Mouse (Mus musculus) CH12.LX (cell line): ENCODE results near the gene Rsph14. TPM values are rescaled to one million over a fixed set of nuclear protein-coding genes. Genes with fewer than 3 reads are reported as not detected.
"Not testable (repeated sequence)": the region's sequence is repeated elsewhere in the genome, so short reads cannot be mapped to it uniquely, and the experiment has no call there.

ENCODE experiments used
- DNase-seq: peaks from one replicate; pipeline ENCODE4 v3.0.0-alpha.2; 2013; ENCODE audit errors: extremely low read depth
- H3K27ac ChIP-seq: 2 replicates; pipeline ENCODE4 v1.5.1; 2012; ENCODE audit warnings: low read depth, mild to moderate bottlenecking, control low read depth, moderate library complexity; ENCODE audit not compliant: insufficient read depth
- H3K27me3 ChIP-seq: replicated peaks from 2 replicates; pipeline ENCODE3; 2012; ENCODE audit warnings: inconsistent platforms
- H3K36me3 ChIP-seq, 2 experiments: replicated peaks in 1 of 2; 2 replicates each; pipeline versions ENCODE3 to v1.6.1; 2012; ENCODE audit warnings: inconsistent platforms in 1 of 2, low read length in 1 of 2, mild to moderate bottlenecking in 1 of 2, mixed read lengths in 1 of 2, moderate library complexity in 1 of 2; ENCODE audit not compliant: control insufficient read depth in 1 of 2, insufficient read depth in 1 of 2
- H3K4me1 ChIP-seq, 2 experiments: 2 replicates each; pipeline ENCODE4 v1.6.1; 2012; ENCODE audit warnings: inconsistent platforms in 1 of 2, moderate library complexity in 1 of 2; ENCODE audit not compliant: insufficient read depth in 2 of 2, control insufficient read depth in 1 of 2
- H3K4me2 ChIP-seq: 2 replicates; pipeline ENCODE4 v1.6.1; 2012; ENCODE audit warnings: low read depth, mild to moderate bottlenecking, control low read depth; ENCODE audit not compliant: poor library complexity, insufficient read depth, severe bottlenecking
- H3K4me3 ChIP-seq, 3 experiments: fragments of 150-350 bp in 1 of 3; sonication (generic) in 1 of 3; replicated peaks in 1 of 3; 2 replicates each; pipeline versions ENCODE3 to v1.5.1; 2011 to 2012; ENCODE audit warnings: low read depth in 2 of 3, low read length in 2 of 3, mild to moderate bottlenecking in 2 of 3, moderate library complexity in 2 of 3, control low read depth in 1 of 3, improper control_type of control experiment in 1 of 3, inconsistent platforms in 1 of 3, mixed read lengths in 1 of 3; ENCODE audit not compliant: poor library complexity in 1 of 3
- H3K79me2 ChIP-seq: replicated peaks from 2 replicates; pipeline ENCODE4 v1.6.1; 2012; ENCODE audit warnings: mild to moderate bottlenecking, moderate library complexity; ENCODE audit not compliant: control insufficient read depth, poor library complexity, insufficient read depth, severe bottlenecking; ENCODE audit errors: extremely low read depth
- H3K9ac ChIP-seq: 2 replicates; pipeline ENCODE4 v1.6.1; 2012; ENCODE audit warnings: low read depth, mild to moderate bottlenecking, control low read depth, moderate library complexity; ENCODE audit not compliant: insufficient read depth
- H3K9me3 ChIP-seq: replicated peaks from 2 replicates; pipeline ENCODE3; 2012; ENCODE audit warnings: low read length, inconsistent platforms, mixed read lengths
- BHLHE40 ChIP-seq: IDR thresholded peaks from 2 replicates; pipeline ENCODE4 v1.6.1; 2011; ENCODE audit warnings: mild to moderate bottlenecking, low read depth, low read length, improper control_type of control experiment
- CHD1 ChIP-seq: IDR thresholded peaks from 2 replicates; pipeline ENCODE4 v1.6.1; 2012; ENCODE audit warnings: low read depth, low read length, improper control_type of control experiment, inconsistent platforms
- CTCF ChIP-seq, 2 experiments: IDR thresholded peaks in 1 of 2; conservative IDR thresholded peaks in 1 of 2; 2 replicates each; pipeline ENCODE4 v1.5.1; 2011 to 2012; ENCODE audit warnings: low read depth in 2 of 2, low read length in 2 of 2, improper control_type of control experiment in 1 of 2, inconsistent platforms in 1 of 2, mild to moderate bottlenecking in 1 of 2, moderate library complexity in 1 of 2
- ELF1 ChIP-seq: IDR thresholded peaks from 2 replicates; pipeline ENCODE4 v1.6.1; 2014; ENCODE audit warnings: low read depth, mild to moderate bottlenecking, inconsistent platforms, low read length, improper control_type of control experiment
- EP300 ChIP-seq: IDR thresholded peaks from 2 replicates; pipeline ENCODE4 v1.6.1; 2011; ENCODE audit warnings: low read length, improper control_type of control experiment
- ETS1 ChIP-seq: conservative IDR thresholded peaks from 2 replicates; pipeline ENCODE4 v1.6.1; 2012; ENCODE audit warnings: low read depth, mild to moderate bottlenecking, inconsistent platforms, low read length, improper control_type of control experiment, moderate library complexity
- GABPA ChIP-seq: IDR thresholded peaks from 2 replicates; pipeline ENCODE4 v1.6.1; 2012; ENCODE audit warnings: low read depth, low read length, improper control_type of control experiment, inconsistent platforms; ENCODE audit not compliant: insufficient replicate concordance
- HCFC1 ChIP-seq: IDR thresholded peaks from 2 replicates; pipeline ENCODE4 v1.6.1; 2012; ENCODE audit warnings: low read depth, mild to moderate bottlenecking, inconsistent platforms, low read length, improper control_type of control experiment
- IRF4 ChIP-seq: IDR thresholded peaks from 2 replicates; pipeline ENCODE4 v1.6.1; 2014; ENCODE audit warnings: low read depth, mild to moderate bottlenecking, inconsistent platforms, low read length, improper control_type of control experiment
- KAT2A ChIP-seq: IDR thresholded peaks from 2 replicates; pipeline ENCODE4 v1.6.1; 2012; ENCODE audit warnings: low read length, improper control_type of control experiment, inconsistent platforms; ENCODE audit not compliant: insufficient replicate concordance
- MAFK ChIP-seq: IDR thresholded peaks from 2 replicates; pipeline ENCODE4 v1.6.1; 2011; ENCODE audit warnings: low read length, improper control_type of control experiment; ENCODE audit not compliant: insufficient replicate concordance
- MAZ ChIP-seq: IDR thresholded peaks from 2 replicates; pipeline ENCODE4 v1.6.1; 2012; ENCODE audit warnings: low read depth, mild to moderate bottlenecking, inconsistent platforms, low read length, improper control_type of control experiment, moderate library complexity
- MEF2A ChIP-seq: IDR thresholded peaks from 2 replicates; pipeline ENCODE4 v1.6.1; 2014; ENCODE audit warnings: low read depth, mild to moderate bottlenecking, inconsistent platforms, low read length, improper control_type of control experiment, borderline replicate concordance
- MXI1 ChIP-seq: IDR thresholded peaks from 2 replicates; pipeline ENCODE4 v1.6.1; 2011; ENCODE audit warnings: mild to moderate bottlenecking, low read depth, low read length, improper control_type of control experiment
- NRF1 ChIP-seq: IDR thresholded peaks from 2 replicates; pipeline ENCODE4 v1.6.1; 2014; ENCODE audit warnings: low read depth, mild to moderate bottlenecking, inconsistent platforms, low read length, improper control_type of control experiment, moderate library complexity
- POLR2A ChIP-seq: IDR thresholded peaks from 2 replicates; pipeline ENCODE4 v1.6.1; 2011; ENCODE audit warnings: low read depth, mild to moderate bottlenecking, improper control_type of control experiment, low read length
- POLR2AphosphoS2 ChIP-seq: IDR thresholded peaks from 2 replicates; pipeline ENCODE4 v1.6.1; 2011; ENCODE audit warnings: low read depth, low read length, improper control_type of control experiment
- RAD21 ChIP-seq: IDR thresholded peaks from 2 replicates; pipeline ENCODE4 v1.6.1; 2011; ENCODE audit warnings: low read depth, mild to moderate bottlenecking, low read length, improper control_type of control experiment, moderate library complexity
- RCOR1 ChIP-seq: conservative IDR thresholded peaks from 2 replicates; pipeline ENCODE4 v1.6.1; 2012; ENCODE audit warnings: low read depth, mild to moderate bottlenecking, inconsistent platforms, low read length, improper control_type of control experiment
- SIN3A ChIP-seq: IDR thresholded peaks from 2 replicates; pipeline ENCODE4 v1.6.1; 2012; ENCODE audit warnings: low read length, improper control_type of control experiment, inconsistent platforms
- TBP ChIP-seq: conservative IDR thresholded peaks from 2 replicates; pipeline ENCODE4 v1.6.1; 2011; ENCODE audit warnings: low read depth, low read length, improper control_type of control experiment
- TCF12 ChIP-seq: IDR thresholded peaks from 2 replicates; pipeline ENCODE4 v1.6.1; 2014; ENCODE audit warnings: low read depth, mild to moderate bottlenecking, inconsistent platforms, low read length, improper control_type of control experiment
- UBTF ChIP-seq: IDR thresholded peaks from 2 replicates; pipeline ENCODE4 v1.6.1; 2012; ENCODE audit warnings: low read depth, mild to moderate bottlenecking, inconsistent platforms, low read length, improper control_type of control experiment, moderate library complexity
- USF1 ChIP-seq: IDR thresholded peaks from 2 replicates; pipeline ENCODE4 v1.6.1; 2014; ENCODE audit warnings: low read depth, mild to moderate bottlenecking, inconsistent platforms, low read length, improper control_type of control experiment
- USF2 ChIP-seq: conservative IDR thresholded peaks from 2 replicates; pipeline ENCODE4 v1.6.1; 2011; ENCODE audit warnings: low read depth, low read length, improper control_type of control experiment
- ZC3H11A ChIP-seq: IDR thresholded peaks from 2 replicates; pipeline ENCODE4 v1.6.1; 2012; ENCODE audit warnings: low read depth, mild to moderate bottlenecking, inconsistent platforms, low read length, improper control_type of control experiment
- ZMIZ1 ChIP-seq: IDR thresholded peaks from 2 replicates; pipeline ENCODE4 v1.6.1; 2012; ENCODE audit warnings: low read depth, mild to moderate bottlenecking, inconsistent platforms, low read length, improper control_type of control experiment
- dilution Hi-C: fragments of 300-500 bp; cut with MboI; formaldehyde crosslinking; loops from 2 replicates; pipeline ENCODE4 v1.14.3; 2020; ENCODE audit warnings: low sequenced_read_pairs; ENCODE audit not compliant: extremely low pct_unique_long_range_greater_than_20kb, extremely low pct_ligation_motif_present
- in situ Hi-C: fragments of 300-500 bp; cut with MboI; formaldehyde crosslinking; loops from 3 replicates; pipeline ENCODE4 v1.14.3; 2019; ENCODE audit warnings: low sequenced_read_pairs, low pct_ligation_motif_present, low pct_unique_long_range_greater_than_20kb, mixed read lengths
- polyA plus RNA-seq: library from polyadenylated mRNA; unstranded; fragments of >175 nt; gene quantifications from 2 replicates; pipeline ENCODE4 v1.2.1, GENCODE M21; 2012; ENCODE audit warnings: low read depth; ENCODE audit not compliant: insufficient read length
- total RNA-seq, 2 experiments: library from RNA; depleted of rRNA; stranded (reverse); fragments of 300-350 nt in 1 of 2; fragments of >200 nt in 1 of 2; gene quantifications; 2 replicates each; pipeline ENCODE4 v1.2.3; 2012 to 2014

Gene Rsph14
- total and polyA plus RNA-seq, 3 experiments: not detected

DNA sequence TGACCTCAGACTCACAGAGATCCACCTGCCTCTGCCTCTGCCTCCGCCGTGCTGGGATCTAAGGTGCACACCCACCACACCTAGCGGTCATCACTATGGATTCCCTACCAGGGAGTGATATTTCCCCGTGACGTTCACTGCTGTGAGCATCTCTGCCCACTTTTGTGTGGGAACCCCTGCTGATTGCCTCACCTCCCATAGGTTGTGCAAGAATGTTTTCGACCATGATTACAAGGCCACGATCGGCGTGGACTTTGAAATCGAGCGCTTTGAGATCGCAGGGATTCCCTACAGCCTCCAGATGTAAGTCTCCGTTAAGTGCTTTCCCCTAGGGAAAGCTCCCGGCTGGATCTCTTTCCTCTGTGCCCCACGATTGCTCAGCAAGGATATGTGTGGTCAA is 13.4 kb upstream of the Rsph14 start:
- Histone ChIP-seq H3K9me3 (no peaks in the 10 kb centered on the region), H3K27ac (no peak overlapping the region), H3K79me2 (no peaks in the 10 kb centered on the region), H3K27me3 (no peaks in the 10 kb centered on the region), H3K4me1 (peaks cover 0 to 6% of the 10 kb centered on the region in 2 experiments; a peak in 1 of 4 replicates), H3K36me3 (peaks cover 0 to 2% of the 10 kb centered on the region in 2 experiments), H3K4me2 (no peak overlapping the region), H3K4me3 (no peak overlapping the region), H3K9ac (no peak overlapping the region)
- TF ChIP-seq TCF12 (no peak), MEF2A (no peak), MXI1 (no peak), SIN3A (no peak), NRF1 (no peak), HCFC1 (no peak), CTCF (conservative IDR thresholded peaks at IDR 0.05 in 1 of 2, IDR thresholded peaks at IDR 0.05 in 1 of 2; ENCODE audit: low read depth in 2 of 2, low read length in 2 of 2) (no peak), KAT2A (no peak), UBTF (no peak), BHLHE40 (no peak), MAFK (no peak), MAZ (no peak), USF1 (no peak), USF2 (no peak)
- no peak for DNase-seq
- in situ Hi-C loops (no loop called here), dilution Hi-C loops (no loop called here)

- H3K9ac ChIP-seq: no peak overlapping the region
- no peaks in the 10 kb centered on the region for H3K79me2 ChIP-seq
- dilution Hi-C loops: no loop called here
- DNase-seq: no peak
- TF ChIP-seq POLR2AphosphoS2 (no peak), ZMIZ1 (no peak), EP300 (no peak), ELF1 (no peak), TBP (no peak), POLR2A (no peak), RAD21 (no peak), ZC3H11A (no peak), IRF4 (no peak), MAZ (no peak), GABPA (no peak), ETS1 (no peak), NRF1 (no peak), MXI1 (no peak), USF1 (no peak), CTCF (conservative IDR thresholded peaks at IDR 0.05 in 1 of 2, IDR thresholded peaks at IDR 0.05 in 1 of 2; ENCODE audit: low read depth in 2 of 2, low read length in 2 of 2) (no peak), HCFC1 (no peak), RCOR1 (no peak), TCF12 (no peak), CHD1 (no peak)
- TF ChIP-seq, all 38 proteins: peak for 0
- no peak overlapping the region for H3K4me3 ChIP-seq
- peaks cover 0 to 6% of the 10 kb centered on the region in 2 experiments; a peak in 1 of 4 replicates for H3K4me1 ChIP-seq
- H3K27me3 ChIP-seq: no peaks in the 10 kb centered on the region
- no peaks in the 10 kb centered on the region for H3K9me3 ChIP-seq
- H3K36me3 ChIP-seq: peaks cover 0 to 2% of the 10 kb centered on the region in 2 experiments
- no peak overlapping the region for H3K27ac ChIP-seq
- H3K4me2 ChIP-seq: no peak overlapping the region; the same call in 1 of the 2 replicates
- in situ Hi-C loops: no loop called here
Measured at GRCm38 (mm10) chr10:75044459-75044858, 12.1 kb upstream of the Rsph14 start.

DNA sequence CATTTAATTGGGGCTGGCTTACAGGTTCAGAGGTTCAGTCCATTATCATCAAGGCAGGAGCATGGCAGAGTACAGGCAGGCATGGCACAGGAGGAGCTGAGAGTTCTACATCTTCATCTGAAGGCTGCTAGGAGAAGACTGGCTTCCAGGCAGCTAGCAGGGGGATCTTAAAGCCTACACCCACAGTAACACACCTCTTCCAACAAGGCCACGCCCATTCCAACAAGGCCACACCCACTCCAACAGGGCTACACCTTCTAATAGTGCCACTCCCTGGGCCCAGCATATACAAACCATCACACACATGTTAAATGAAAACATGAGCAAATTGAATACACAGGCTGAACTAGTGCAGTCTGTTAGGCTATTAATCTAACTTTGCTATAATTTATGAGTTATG is 9.7 kb upstream of the Rsph14 start:
- peak; percentile 52 for DNase-seq
- dilution Hi-C loops, H3K27ac ChIP-seq, H3K9ac ChIP-seq, H3K4me2 ChIP-seq, in situ Hi-C loops, H3K27me3 ChIP-seq, H3K9me3 ChIP-seq, H3K36me3 ChIP-seq, H3K4me3 ChIP-seq, H3K79me2 ChIP-seq: not testable (repeated sequence)
- peaks cover 2 to 12% of the 10 kb centered on the region in 2 experiments for H3K4me1 ChIP-seq
